Mouse (Mus musculus): Measurements from ENCODE around the gene Rnf7.
"Not testable (repeated sequence)": the region's sequence is repeated elsewhere in the genome, so short reads cannot be mapped to it uniquely, and the experiment has no call there.

Gene Rnf7
- long read RNA-seq, experiment 1, transcript Rnf7-201 (3 exons, 1,232 nt), result major isoform, 93 of 94 reads
- long read RNA-seq, experiment 1, partial matches to known transcripts, result 0 of 94 reads
- long read RNA-seq, experiment 1, other reads (novel, unspliced or antisense), result 1 of 94 reads
- long read RNA-seq, experiment 2, transcript Rnf7-201 (3 exons, 1,232 nt), result major isoform, 126 of 131 reads
- long read RNA-seq, experiment 2, partial matches to known transcripts, result 0 of 131 reads
- long read RNA-seq, experiment 2, other reads (novel, unspliced or antisense), result 0 of 131 reads

- intact Hi-C loops (cut with DNase I), result loop anchor here (5.0 kb wide), 1 partner anchor 41 kb away; no protein-coding TSS in a partner anchor
Observed at GRCm38 (mm10) chr9:96478071-96478888, at the start of gene Rnf7. TSS of gene Rnf7 (minus strand) at chr9:96478675.

- intact Hi-C loops (cut with DNase I), result no loop called here
Observed at GRCm38 (mm10) chr9:96526011-96526410, 47.5 kb upstream of the Rnf7 start.

GRCm38 (mm10) chr9:96524972-96525506, 46.6 kb upstream of the Rnf7 start, which contains the start of gene Gm28729:
TSS of gene Gm28729 (minus strand) at chr9:96525264.
- intact Hi-C loops (cut with DNase I), result no loop called here

GRCm38 (mm10) chr9:96523148-96523547, 44.7 kb upstream of the Rnf7 start:
- intact Hi-C loops (cut with DNase I), result no loop called here

- intact Hi-C loops (cut with DNase I), result not testable (repeated sequence)
Observed at GRCm38 (mm10) chr9:96521574-96521973, 43.1 kb upstream of the Rnf7 start.

GRCm38 (mm10) chr9:96517429-96517828, 39.0 kb upstream of the Rnf7 start:
- intact Hi-C loops (cut with DNase I), result no loop called here

- intact Hi-C loops (cut with DNase I), result no loop called here
Observed at GRCm38 (mm10) chr9:96516806-96517205, 38.3 kb upstream of the Rnf7 start.

- intact Hi-C loops (cut with DNase I), result no loop called here
Observed at GRCm38 (mm10) chr9:96515737-96516136, 37.3 kb upstream of the Rnf7 start.

- intact Hi-C loops (cut with DNase I), result no loop called here
Observed at GRCm38 (mm10) chr9:96514278-96514677, 35.8 kb upstream of the Rnf7 start.

GRCm38 (mm10) chr9:96506011-96506498, 27.6 kb upstream of the Rnf7 start:
- intact Hi-C loops (cut with DNase I), result no loop called here

- intact Hi-C loops (cut with DNase I), result no loop called here
Observed at GRCm38 (mm10) chr9:96505156-96505555, 26.7 kb upstream of the Rnf7 start.

GRCm38 (mm10) chr9:96504116-96504895, 25.8 kb upstream of the Rnf7 start:
- intact Hi-C loops (cut with DNase I), result no loop called here

- intact Hi-C loops (cut with DNase I), result no loop called here
Observed at GRCm38 (mm10) chr9:96502856-96503610, 24.6 kb upstream of the Rnf7 start.

- intact Hi-C loops (cut with DNase I), result no loop called here
Observed at GRCm38 (mm10) chr9:96501217-96501616, 22.7 kb upstream of the Rnf7 start.

GRCm38 (mm10) chr9:96493212-96493611, 14.7 kb upstream of the Rnf7 start:
- intact Hi-C loops (cut with DNase I), result loop anchor here (5.0 kb wide), 3 partner anchors 66 to 211 kb away; no protein-coding TSS in a partner anchor

- intact Hi-C loops (cut with DNase I), result loop anchor here (5.0 kb wide), 3 partner anchors 65 to 210 kb away; no protein-coding TSS in a partner anchor
Observed at GRCm38 (mm10) chr9:96491810-96492209, 13.3 kb upstream of the Rnf7 start.

GRCm38 (mm10) chr9:96487869-96488268, 9.4 kb upstream of the Rnf7 start:
- intact Hi-C loops (cut with DNase I), result not testable (repeated sequence)

GRCm38 (mm10) chr9:96483648-96484047, 5.2 kb upstream of the Rnf7 start:
- intact Hi-C loops (cut with DNase I), result no loop called here

- intact Hi-C loops (cut with DNase I), result no loop called here
Observed at GRCm38 (mm10) chr9:96483028-96483427, 4.6 kb upstream of the Rnf7 start.

GRCm38 (mm10) chr9:96472356-96472755, 6.1 kb downstream of the Rnf7 start:
- intact Hi-C loops (cut with DNase I), result no loop called here

Measured in adrenal gland (tissue).